Mouse (Mus musculus) left cerebral cortex, postnatal 4 days (tissue): ENCODE data around the gene Wdr20. TPM values are rescaled to one million over a fixed set of nuclear protein-coding genes. Genes with fewer than 3 reads are reported as not detected.
"Not testable (repeated sequence)": the region's sequence is repeated elsewhere in the genome, so short reads cannot be mapped to it uniquely, and the experiment has no call there.

ENCODE experiments used
- DNase-seq: peaks from one replicate; pipeline ENCODE4 v3.0.0-alpha.2; 2022
- intact Hi-C: fragments of 180-260 bp; cut with DNase I; formaldehyde crosslinking; loops from one replicate; pipeline ENCODE4 v1.15.1; 2025
- total RNA-seq, 2 experiments: library from RNA; stranded (reverse); gene quantifications; 2 replicates each; pipeline ENCODE4 v1.2.3; 2021

Gene Wdr20
- total RNA-seq, 2 experiments from 2014 or later, result 37.8 to 46.8 TPM

DNA sequence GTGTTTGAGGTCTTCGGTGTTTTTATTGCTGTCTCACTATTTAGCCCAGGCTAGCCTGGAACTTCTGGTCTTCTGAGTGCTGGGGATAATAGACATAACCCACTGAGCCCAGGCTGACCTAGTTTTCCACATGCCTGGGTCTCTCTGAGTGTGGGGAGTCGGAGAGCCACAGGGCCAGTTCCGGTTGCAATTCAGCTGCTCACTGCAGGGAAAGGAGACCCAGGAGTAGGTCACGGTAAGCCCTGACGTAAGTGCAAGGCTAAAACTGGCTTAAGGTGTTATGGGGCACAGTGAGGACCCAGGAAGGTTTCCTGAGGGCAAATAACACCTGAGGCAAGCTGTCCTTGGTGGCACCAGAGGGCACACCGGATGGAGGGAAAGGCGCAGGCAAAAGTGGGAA, 30.3 kb upstream of the Wdr20 start:
- intact Hi-C loops, result loop anchor here (10.0 kb wide), 1 partner anchor 283 kb away; no protein-coding TSS in a partner anchor
- no peak for DNase-seq

GRCm38 (mm10) chr12:110711270-110711669, 26.5 kb upstream of the Wdr20 start:
- DNase-seq, result no peak
- intact Hi-C loops, result no loop called here

GRCm38 (mm10) chr12:110713784-110714183, 24.0 kb upstream of the Wdr20 start:
- no peak for DNase-seq
- intact Hi-C loops, result no loop called here

GRCm38 (mm10) chr12:110714215-110714614, 23.5 kb upstream of the Wdr20 start:
- intact Hi-C loops, result no loop called here

DNA sequence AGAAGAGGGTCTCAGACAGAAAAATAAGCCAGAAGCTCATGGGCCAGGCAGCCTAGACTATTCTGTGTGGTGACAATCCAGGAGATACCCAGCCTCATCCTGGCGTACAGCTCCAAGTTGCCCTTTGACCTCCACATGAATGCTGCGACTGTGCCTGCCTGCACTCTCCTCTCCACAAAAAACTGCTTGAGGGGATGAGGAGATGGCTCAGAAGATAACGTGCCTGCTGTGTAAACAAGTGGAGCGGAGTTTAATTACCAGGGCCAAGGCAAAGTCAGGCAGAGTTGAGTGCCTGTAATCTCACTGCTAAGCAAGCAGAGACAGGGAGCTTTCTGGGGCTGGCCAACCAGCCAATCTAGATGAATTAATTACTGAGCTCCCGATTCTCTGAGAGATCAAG, 21.7 kb upstream of the Wdr20 start:
- intact Hi-C loops, result no loop called here

More at GRCm38 (mm10) chr12:110714215-110714614, 23.5 kb upstream of the Wdr20 start:
- DNase-seq, result no peak

DNA sequence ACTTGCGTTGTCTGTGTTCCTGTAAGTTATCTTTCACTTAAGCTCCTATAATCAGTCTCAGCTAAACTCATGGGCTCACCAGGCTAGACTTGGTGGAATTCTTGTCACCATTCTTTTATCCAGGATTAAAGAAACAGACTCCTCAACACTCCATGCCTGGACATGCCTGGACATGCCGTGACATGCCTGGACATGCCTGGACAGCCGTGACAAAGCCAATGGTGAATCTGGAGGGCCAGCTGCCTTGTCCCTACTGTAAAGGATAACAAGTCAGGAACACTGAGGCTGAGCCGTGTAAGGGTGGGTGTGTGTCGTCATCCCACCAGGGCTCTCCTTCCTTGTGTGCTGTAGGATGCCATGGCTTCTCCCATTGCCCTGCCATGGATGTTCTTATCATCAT, 12.7 kb upstream of the Wdr20 start:
- no peak for DNase-seq
- intact Hi-C loops, result no loop called here

More for the DNA sequence above, 21.7 kb upstream of the Wdr20 start:
- DNase-seq, result no peak

DNA sequence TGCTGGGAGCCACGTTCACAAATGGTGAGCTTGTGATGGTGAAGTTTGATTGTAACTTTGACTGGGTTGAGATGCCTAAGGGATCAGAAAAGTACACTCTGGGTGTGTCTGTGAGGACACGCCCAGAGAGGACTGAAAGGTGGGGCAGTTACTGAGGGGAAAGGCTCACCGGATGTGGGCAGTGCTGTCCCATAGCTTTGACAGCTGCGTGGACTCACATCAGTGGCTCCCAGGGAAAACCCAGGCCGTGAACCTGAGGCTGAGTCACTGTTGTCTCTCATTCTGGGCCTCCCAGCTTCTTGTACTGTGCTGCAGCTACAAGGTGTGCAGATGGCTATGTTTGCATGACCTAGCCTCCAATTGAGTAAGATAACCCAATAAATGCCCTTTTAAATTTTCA, 12.3 kb upstream of the Wdr20 start:
- intact Hi-C loops, result no loop called here
- no peak for DNase-seq

GRCm38 (mm10) chr12:110726428-110726827, 11.3 kb upstream of the Wdr20 start:
- intact Hi-C loops, result no loop called here
- no peak for DNase-seq

DNA sequence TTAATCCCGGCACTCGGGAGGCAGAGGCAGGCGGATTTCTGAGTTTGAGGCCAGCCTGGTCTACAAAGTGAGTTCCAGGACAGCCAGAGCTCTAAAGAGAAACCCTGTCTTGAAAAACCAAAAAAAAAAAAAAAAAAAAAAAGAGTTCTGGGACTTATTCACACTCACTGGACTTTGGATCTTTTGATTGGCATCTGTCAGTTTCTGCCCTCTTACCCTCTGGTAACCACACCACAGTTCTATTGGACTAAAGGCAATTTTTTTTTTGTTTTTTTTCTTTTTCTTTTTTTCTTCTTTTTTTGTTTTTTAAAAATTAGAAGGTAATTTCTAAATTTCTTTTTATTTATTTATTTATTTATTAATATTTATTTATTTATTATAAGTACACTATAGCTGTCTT, 4.5 kb upstream of the Wdr20 start:
- DNase-seq, result not testable (repeated sequence)
- intact Hi-C loops, result loop anchor here (10.0 kb wide), 1 partner anchor 112 kb away; the partner anchor contains the start of gene Mok

GRCm38 (mm10) chr12:110736641-110737040, 1.1 kb upstream of the Wdr20 start:
- intact Hi-C loops, result loop anchor here (5.0 to 10.0 kb wide), 2 partner anchors 66 to 108 kb away; partner anchors contain the start of gene Mok

GRCm38 (mm10) chr12:110738158-110738921, 596 bp downstream of the Wdr20 start:
- intact Hi-C loops, result loop anchor here (5.0 to 10.0 kb wide), 2 partner anchors 64 to 106 kb away; partner anchors contain the start of gene Mok
- no peak for DNase-seq

More at GRCm38 (mm10) chr12:110736641-110737040, 1.1 kb upstream of the Wdr20 start:
- no peak for DNase-seq

DNA sequence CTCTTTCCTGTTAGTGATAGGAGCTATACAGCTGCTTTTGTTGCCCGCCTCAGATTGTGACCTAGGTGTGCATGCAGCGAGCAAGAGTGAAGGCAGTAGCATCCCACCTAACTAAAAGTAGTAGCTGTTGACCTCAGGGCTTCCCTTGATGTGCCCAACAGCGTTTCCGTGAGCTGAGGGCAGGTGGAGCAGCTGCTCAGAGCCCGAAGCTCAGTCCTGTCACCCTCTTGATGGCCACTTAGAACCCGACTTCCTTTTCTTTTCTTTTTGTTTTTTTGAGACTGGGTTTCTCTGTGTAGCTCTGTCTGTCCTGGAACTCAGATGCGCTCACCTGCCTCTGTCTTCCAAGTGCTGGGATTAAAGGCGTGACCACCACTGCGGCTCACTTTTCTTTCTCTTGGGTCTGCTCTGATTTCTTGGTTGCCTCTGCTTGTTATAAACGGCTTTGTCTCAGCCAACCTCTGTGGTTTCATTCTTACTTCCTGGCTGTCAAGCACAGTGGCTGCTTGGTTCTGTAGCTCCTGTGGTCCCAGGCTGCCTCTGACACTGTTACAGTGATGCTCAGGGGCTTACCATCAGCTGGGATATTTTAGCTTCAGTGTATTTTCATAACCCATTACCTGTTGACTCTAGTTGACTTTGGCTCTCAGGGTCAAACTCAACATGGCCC, 13.2 kb downstream of the Wdr20 start:
- intact Hi-C loops, result no loop called here
- no peak for DNase-seq

GRCm38 (mm10) chr12:110752703-110753102, 15.0 kb downstream of the Wdr20 start:
- intact Hi-C loops, result no loop called here
- DNase-seq, result no peak

- no peak for DNase-seq
- intact Hi-C loops, result no loop called here
Observed at GRCm38 (mm10) chr12:110753976-110754375, 16.2 kb downstream of the Wdr20 start.

GRCm38 (mm10) chr12:110757161-110757560, 19.4 kb downstream of the Wdr20 start:
- intact Hi-C loops, result no loop called here
- DNase-seq, result no peak

GRCm38 (mm10) chr12:110758932-110759331, 21.2 kb downstream of the Wdr20 start:
- no peak for DNase-seq
- intact Hi-C loops, result no loop called here

DNA sequence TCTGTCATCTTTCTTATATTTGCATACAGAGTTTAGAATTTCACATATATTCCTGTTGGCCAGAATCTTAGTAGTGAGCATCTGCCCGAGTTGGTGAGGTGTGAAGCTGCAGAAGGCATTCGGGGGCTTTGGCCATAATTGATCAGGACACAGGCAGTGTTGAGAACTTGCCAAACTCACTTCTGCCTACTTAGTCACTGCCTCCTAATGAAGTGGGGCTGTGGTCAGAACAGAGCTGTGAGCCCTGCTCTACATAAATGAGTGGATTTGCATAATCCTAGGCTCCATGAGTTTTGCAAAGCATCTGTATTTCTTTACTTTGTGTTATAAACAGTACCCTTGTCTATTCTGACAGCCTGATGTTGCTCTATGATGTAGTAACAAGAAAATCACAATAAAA, 24.6 kb downstream of the Wdr20 start:
- intact Hi-C loops, result no loop called here
- no peak for DNase-seq

GRCm38 (mm10) chr12:110764531-110764930, 26.8 kb downstream of the Wdr20 start:
- intact Hi-C loops, result no loop called here
- DNase-seq, result no peak

DNA sequence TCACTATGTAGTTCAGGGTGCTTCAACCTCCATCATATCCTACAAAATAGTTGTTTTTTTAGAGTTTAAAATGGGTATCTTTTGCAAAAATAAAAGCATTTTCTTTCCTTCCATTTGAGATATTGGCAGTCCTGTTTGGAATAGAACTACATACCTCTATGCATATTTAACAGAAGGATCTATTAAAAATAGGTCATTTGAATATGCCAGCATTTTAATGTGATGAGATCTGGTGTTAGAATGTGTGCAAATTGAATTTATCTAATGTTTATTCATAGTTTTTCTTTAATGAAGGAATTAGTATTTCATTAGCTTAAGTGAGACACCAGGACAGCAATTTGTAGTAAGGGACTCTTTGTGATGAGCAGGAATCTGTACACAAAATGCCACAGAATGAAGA, 30.8 kb downstream of the Wdr20 start:
- intact Hi-C loops, result no loop called here
- DNase-seq, result no peak

GRCm38 (mm10) chr12:110769660-110770297, 32.0 kb downstream of the Wdr20 start:
- intact Hi-C loops, result no loop called here

DNA sequence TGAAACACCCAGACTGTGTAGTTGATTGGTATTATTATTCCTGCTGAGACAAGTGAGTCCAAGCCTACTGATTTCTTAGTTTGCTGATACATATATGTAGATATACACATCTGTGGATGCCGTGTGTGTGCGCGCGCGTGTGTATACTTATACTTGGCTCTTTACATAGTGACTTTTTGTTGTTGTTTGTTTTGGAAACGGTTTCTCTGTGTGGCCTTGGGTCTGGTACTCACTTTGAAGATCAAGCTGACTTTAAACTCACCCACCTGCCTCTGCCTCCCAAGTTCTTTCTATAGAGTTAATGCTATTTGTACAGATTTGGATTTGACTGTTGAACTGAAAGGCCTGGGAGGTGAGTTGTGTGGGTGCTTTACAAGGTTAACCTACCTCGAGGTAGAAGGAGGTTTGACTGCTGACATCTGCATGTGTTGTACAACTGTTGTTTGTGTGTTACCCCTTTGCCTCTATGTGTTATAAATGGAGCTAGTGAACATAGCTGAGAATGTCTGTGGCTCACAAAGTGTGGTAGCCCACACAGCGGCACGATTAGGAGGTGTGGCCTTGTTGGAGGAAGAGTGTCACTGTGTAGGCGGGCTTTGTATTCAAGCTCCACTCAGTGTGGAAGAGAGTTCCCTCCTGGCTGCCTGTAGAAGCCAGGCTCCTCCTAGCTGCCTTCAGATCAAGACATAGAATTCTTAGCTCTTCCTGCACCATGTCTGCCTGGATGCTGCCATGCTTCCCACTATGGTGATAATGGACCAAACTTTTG, 32.9 kb downstream of the Wdr20 start:
- DNase-seq, result no peak
- intact Hi-C loops, result no loop called here

More at GRCm38 (mm10) chr12:110769660-110770297, 32.0 kb downstream of the Wdr20 start:
- DNase-seq, result no peak
